Mouse (Mus musculus) lung, adult 2 months (tissue): ENCODE data around the gene N4bp2l1. TPM values are rescaled to one million over a fixed set of nuclear protein-coding genes. Genes with fewer than 3 reads are reported as not detected.
"Not testable (repeated sequence)": the region's sequence is repeated elsewhere in the genome, so short reads cannot be mapped to it uniquely, and the experiment has no call there.

Experiments
- DNase-seq: peaks from one replicate; pipeline ENCODE4 v3.0.0; 2022
- H3K4me1 ChIP-seq: fragments of 200-500 bp; 2 replicates; pipeline ENCODE4 v1.6.1; 2011; ENCODE audit warnings: low read length; ENCODE audit not compliant: control insufficient read depth, insufficient read depth
- H3K4me3 ChIP-seq: fragments of 200-500 bp; replicated peaks from 2 replicates; pipeline ENCODE3; 2011; ENCODE audit warnings: low read depth, mild to moderate bottlenecking, control low read depth, low read length; ENCODE audit errors: extremely low read depth
- CTCF ChIP-seq: fragments of 200-500 bp; IDR thresholded peaks from 2 replicates; pipeline ENCODE4 v1.5.1; 2011; ENCODE audit warnings: mild to moderate bottlenecking, low read length, control low read depth; ENCODE audit not compliant: insufficient read depth
- POLR2A ChIP-seq: fragments of 200-500 bp; IDR thresholded peaks from 2 replicates; pipeline ENCODE4 v1.6.1; 2011; ENCODE audit warnings: low read depth, mild to moderate bottlenecking, control low read depth, low read length, borderline replicate concordance; ENCODE audit errors: extremely low read depth
- WGBS: fragments of 180-500 bp; shearing (Covaris S2); methylation state at CpG from one replicate; pipeline ENCODE4 v1.1.7; 2018; 5-methylcytosine and 5-hydroxymethylcytosine counted together
- polyA plus RNA-seq: library from polyadenylated mRNA; depleted of rRNA; stranded (reverse); fragments of >200 nt; gene quantifications from 2 replicates; pipeline ENCODE4 v1.2.3, GENCODE M21; 2012; rRNA removed

Gene N4bp2l1
- 11.6 and 14.9 TPM in 2 replicates for polyA plus RNA-seq

- TF ChIP-seq POLR2A: no peak
- no peak for TF ChIP-seq CTCF
- Histone ChIP-seq H3K4me1 (no peaks in the 10 kb centered on the region), H3K4me3 (no peak within 1 kb of the TSS)
- 86% methylated on average over 7 of the region's 7 CpGs for WGBS
- DNase-seq: no peak
These were observed at the start of gene N4bp2l1 for GRCm38 (mm10) chr5:150597088-150597487. N4bp2l1 (minus strand) TSS chr5:150597188.

DNA sequence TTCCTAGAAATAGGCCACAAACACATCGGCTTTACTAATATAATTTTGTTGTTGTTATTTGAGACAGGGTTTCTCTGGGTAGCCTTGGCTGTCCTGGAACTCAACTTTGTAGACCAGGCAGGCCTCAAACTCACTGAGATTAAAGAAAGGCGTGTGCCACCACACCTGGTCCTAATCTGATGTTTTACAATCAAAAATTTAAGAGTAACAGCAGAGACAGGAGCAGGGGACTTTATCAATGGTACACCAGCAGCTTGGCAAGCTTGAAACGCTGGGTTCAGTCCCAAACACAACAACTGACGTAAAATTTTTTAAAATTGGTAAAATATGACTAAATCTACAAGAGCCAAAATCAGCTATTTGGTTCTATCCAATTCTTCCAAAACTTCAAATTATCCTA is 47.9 kb upstream of the N4bp2l1 start:
- Histone ChIP-seq H3K4me1 (no peaks in the 10 kb centered on the region), H3K4me3 (no peak overlapping the region)
- DNase-seq: no peak
- TF ChIP-seq CTCF (no peak), POLR2A (no peak)
- WGBS: 91% methylated on average over 4 of the region's 4 CpGs

- DNase-seq, H3K4me3 ChIP-seq, H3K4me1 ChIP-seq: not testable (repeated sequence)
- 96% methylated on average over 4 of the region's 4 CpGs for whole genome bisulfite sequencing
These were observed 46.4 kb upstream of the N4bp2l1 start for GRCm38 (mm10) chr5:150643390-150643789.

- DNase-seq: no peak
- TF ChIP-seq POLR2A: no peak
- no peak for TF ChIP-seq CTCF
- whole genome bisulfite sequencing: 78% methylated on average over 3 of the region's 3 CpGs
- Histone ChIP-seq H3K4me1 (no peaks in the 10 kb centered on the region), H3K4me3 (no peak overlapping the region)
These were observed 44.5 kb upstream of the N4bp2l1 start for GRCm38 (mm10) chr5:150641440-150641839.

DNA sequence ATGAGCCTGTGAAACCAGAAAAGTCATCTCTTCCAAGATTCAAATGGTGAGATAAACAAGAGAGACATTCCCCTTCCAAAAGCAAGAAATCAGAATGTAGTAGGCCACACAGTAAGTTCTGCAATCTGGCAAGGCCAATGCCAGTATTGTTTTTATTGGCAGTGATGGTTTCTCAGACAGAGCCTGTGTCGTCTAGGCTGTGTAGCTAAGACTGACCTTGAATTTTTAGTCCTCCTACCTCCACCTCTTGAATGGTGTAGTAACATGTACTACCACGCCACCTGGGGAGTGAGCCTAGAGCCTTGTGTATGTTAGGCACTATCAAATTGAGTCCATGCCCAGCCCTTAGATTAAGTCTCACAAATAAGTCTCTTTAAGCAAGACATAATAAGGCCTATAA is 32.7 kb upstream of the N4bp2l1 start:
- WGBS: 74% methylated on average over 2 of the region's 2 CpGs
- no peak for DNase-seq
- TF ChIP-seq CTCF (no peak), POLR2A (no peak)
- H3K4me1 ChIP-seq: no peaks in the 10 kb centered on the region
- no peak overlapping the region for H3K4me3 ChIP-seq

DNA sequence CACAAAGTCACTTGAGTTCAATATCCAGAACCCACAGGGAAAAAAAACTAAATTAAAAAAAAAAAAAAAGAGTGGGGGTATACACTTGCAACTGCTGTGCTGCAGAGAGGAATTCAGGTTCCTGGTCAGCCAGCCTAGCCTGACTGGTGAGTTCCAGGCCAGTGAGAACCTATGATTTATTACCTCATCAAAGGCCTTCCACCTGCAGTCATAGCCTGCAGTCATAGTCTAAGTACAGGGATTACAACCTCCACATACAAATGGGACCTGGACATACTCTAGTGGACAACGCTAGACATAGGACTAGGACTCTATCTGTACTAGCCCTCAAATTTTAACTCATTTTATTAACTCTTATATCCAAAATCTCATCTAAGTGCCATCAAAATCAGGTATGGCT is 32.3 kb upstream of the N4bp2l1 start:
- TF ChIP-seq POLR2A (no peak), CTCF (no peak)
- no peak for DNase-seq
- H3K4me1 ChIP-seq: no peaks in the 10 kb centered on the region
- no peak overlapping the region for H3K4me3 ChIP-seq
- WGBS: 89% methylated on average over 1 of the region's 1 CpGs

GRCm38 (mm10) chr5:150625528-150625927 is 28.5 kb upstream of the N4bp2l1 start:
- peaks cover 2% of the 10 kb centered on the region; the same call in 1 of the 2 replicates for H3K4me1 ChIP-seq
- TF ChIP-seq CTCF: no peak
- TF ChIP-seq POLR2A: no peak
- 66% methylated on average over 7 of the region's 7 CpGs for WGBS
- DNase-seq: no peak
- H3K4me3 ChIP-seq: no peak overlapping the region

DNA sequence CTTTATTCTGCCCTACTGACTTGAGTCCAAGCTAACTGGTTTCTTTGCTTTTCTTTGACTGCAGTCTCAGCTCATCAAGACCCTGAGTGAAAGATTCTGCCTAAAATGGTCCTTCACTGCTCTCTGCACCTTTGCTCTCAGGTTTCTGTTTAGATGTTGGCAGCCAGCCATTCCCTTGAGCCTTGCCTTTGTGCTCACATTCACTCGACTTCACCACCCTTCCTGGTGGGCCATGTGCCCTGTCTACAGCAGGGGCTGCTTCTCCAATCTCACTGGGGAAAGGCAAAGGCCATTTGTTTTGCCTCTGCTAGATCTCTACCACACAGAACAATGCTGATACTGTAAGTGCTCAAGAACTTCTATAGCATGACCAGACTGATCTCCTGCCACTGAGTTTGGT is 25.8 kb upstream of the N4bp2l1 start:
- 5% methylated on average over 1 of the region's 1 CpGs for WGBS
- no peak for TF ChIP-seq POLR2A
- TF ChIP-seq CTCF: no peak
- no peak for DNase-seq
- Histone ChIP-seq H3K4me3 (no peak overlapping the region), H3K4me1 (peaks cover 2% of the 10 kb centered on the region; the same call in 1 of the 2 replicates)

DNA sequence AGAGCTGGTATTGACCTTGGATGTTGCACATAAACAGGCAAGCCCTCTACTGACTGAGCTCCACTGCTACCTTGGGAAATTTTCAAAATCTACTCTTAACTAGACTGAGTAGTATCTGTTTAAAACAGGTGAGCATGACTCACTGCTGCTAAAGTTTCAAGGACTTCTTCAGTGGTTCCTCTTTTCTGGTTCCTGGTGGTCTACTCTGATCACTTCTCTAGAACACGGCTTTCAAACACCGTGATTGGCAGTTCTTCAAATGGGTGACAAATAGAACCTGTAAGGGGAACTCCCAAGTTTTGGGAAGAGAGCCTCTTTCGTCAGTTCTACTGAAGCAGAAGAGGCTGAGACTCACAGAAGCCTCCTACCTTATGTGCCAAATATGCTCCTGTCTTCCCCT is 24.6 kb upstream of the N4bp2l1 start:
- Histone ChIP-seq H3K4me3 (no peak overlapping the region), H3K4me1 (peaks cover 2% of the 10 kb centered on the region; the same call in 1 of the 2 replicates)
- TF ChIP-seq POLR2A: no peak
- no peak for TF ChIP-seq CTCF
- 67% methylated on average over 3 of the region's 3 CpGs for WGBS
- no peak for DNase-seq

- Histone ChIP-seq H3K4me1 (peaks cover 2% of the 10 kb centered on the region; the same call in 1 of the 2 replicates), H3K4me3 (no peak overlapping the region)
- WGBS: 68% methylated on average over 7 of the region's 7 CpGs
- TF ChIP-seq POLR2A: no peak
- no peak for TF ChIP-seq CTCF
- DNase-seq: no peak
These were observed 23.7 kb upstream of the N4bp2l1 start for GRCm38 (mm10) chr5:150620588-150621135.

GRCm38 (mm10) chr5:150618599-150619355 is 21.8 kb upstream of the N4bp2l1 start:
- no peak for DNase-seq
- peaks cover 2% of the 10 kb centered on the region; the same call in 1 of the 2 replicates for H3K4me1 ChIP-seq
- no peak for TF ChIP-seq CTCF
- no peak for TF ChIP-seq POLR2A
- 89% methylated on average over 10 of the region's 10 CpGs for WGBS
- H3K4me3 ChIP-seq: no peak overlapping the region
